Mouse (Mus musculus): ENCODE results near the gene Cdh22. TPM values are rescaled to one million over a fixed set of nuclear protein-coding genes. Genes with fewer than 3 reads are reported as not detected.

The Cdh22 gene
- polyA plus RNA-seq, 1 experiment from 2014 or later, result 0.93 TPM

DNA sequence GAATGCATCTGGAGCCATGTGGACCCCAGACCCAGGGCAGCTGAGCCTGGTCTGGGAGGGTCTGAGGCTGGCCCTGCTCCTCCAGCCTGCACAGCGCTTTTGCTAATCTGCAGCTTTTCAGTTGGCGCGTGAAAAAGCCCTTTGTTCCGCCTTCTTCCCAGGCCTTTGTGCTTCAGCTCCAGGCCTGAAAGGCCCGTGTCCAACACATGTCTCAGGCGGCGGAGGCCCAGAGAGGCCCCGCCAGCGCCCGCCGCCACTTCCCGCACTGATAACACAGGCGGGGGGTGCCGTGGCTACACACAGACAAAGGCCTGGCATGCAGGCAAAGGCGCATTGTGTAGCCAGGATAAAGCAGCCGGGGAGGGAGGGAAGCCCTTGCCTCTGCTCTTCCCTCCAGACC lies 98.6 kb downstream of the Cdh22 start:
- H3K27me3 ChIP-seq (replicated peaks; ENCODE audit: control insufficient read depth, insufficient read depth, low read length), result peaks cover 16% of the 10 kb centered on the region
- no peaks in the 10 kb centered on the region for H3K9me3 ChIP-seq (ENCODE audit: control insufficient read depth, low read length)
- 25% methylated on average over 11 of the region's 16 CpGs for WGBS
- H3K4me2 ChIP-seq (ENCODE audit: low read depth, low read length), result no peak overlapping the region
- peaks cover 5% of the 10 kb centered on the region; the same call in 1 of the 2 replicates for H3K4me1 ChIP-seq (ENCODE audit: control insufficient read depth, insufficient read depth, low read length)
- ATAC-seq (ENCODE audit: low read depth), result peak; percentile 67; the same call in 1 of the 2 replicates
- no peak overlapping the region for H3K4me3 ChIP-seq (ENCODE audit: low read depth, low read length)
- H3K27ac ChIP-seq (replicated peaks; ENCODE audit: low read depth, low read length), result no peak overlapping the region
- peak; percentile 81 for DNase-seq (ENCODE audit: low spot score)
- peak overlapping the region; percentile 48; the same call in 1 of the 2 replicates for H3K9ac ChIP-seq (ENCODE audit: low read depth, low read length)
- no peaks in the 10 kb centered on the region for H3K36me3 ChIP-seq (ENCODE audit: control insufficient read depth, insufficient read depth, low read length)

DNA sequence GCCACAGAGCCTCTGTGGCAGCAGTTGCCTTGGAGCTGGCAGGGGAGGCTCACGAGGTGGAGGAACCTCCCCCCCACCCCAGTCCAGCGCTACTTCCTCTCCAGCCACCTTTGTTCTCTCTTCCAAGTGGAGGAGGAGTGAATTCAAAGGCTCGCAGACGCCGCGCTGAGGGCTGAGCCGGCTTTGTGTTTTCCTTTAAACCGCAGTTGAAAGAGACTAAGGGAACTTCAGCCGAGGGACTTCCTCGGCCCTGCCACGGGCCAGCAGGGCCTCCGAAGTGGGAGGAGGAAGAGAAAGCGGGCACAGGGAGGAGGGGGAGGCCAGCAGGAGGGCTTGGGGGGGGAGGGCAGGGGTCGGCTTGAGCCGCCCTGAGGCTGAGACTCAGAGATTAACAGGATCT lies 101.1 kb downstream of the Cdh22 start:
- peaks cover 5% of the 10 kb centered on the region; the same call in 1 of the 2 replicates for H3K4me1 ChIP-seq (ENCODE audit: control insufficient read depth, insufficient read depth, low read length)
- WGBS, result 2% methylated on average over 14 of the region's 15 CpGs
- no peak overlapping the region for H3K4me3 ChIP-seq (ENCODE audit: low read depth, low read length)
- no peak overlapping the region for H3K27ac ChIP-seq (replicated peaks; ENCODE audit: low read depth, low read length)
- peak; percentile 53; the same call in 1 of the 2 replicates for ATAC-seq (ENCODE audit: low read depth)
- no peaks in the 10 kb centered on the region for H3K36me3 ChIP-seq (ENCODE audit: control insufficient read depth, insufficient read depth, low read length)
- H3K4me2 ChIP-seq (ENCODE audit: low read depth, low read length), result peak overlapping the region; percentile 10; the same call in 1 of the 2 replicates
- H3K9ac ChIP-seq (ENCODE audit: low read depth, low read length), result 0 out of 2 replicates have a peak overlapping the region, but pooled peaks have one; percentile 34
- peaks cover 19% of the 10 kb centered on the region for H3K27me3 ChIP-seq (replicated peaks; ENCODE audit: control insufficient read depth, insufficient read depth, low read length)
- DNase-seq (ENCODE audit: low spot score), result peak; percentile 67
- no peaks in the 10 kb centered on the region for H3K9me3 ChIP-seq (ENCODE audit: control insufficient read depth, low read length)

- Histone ChIP-seq H3K27ac (replicated peaks; ENCODE audit: low read depth, low read length) (no peak overlapping the region), H3K4me3 (ENCODE audit: low read depth, low read length) (no peak overlapping the region), H3K27me3 (replicated peaks; ENCODE audit: control insufficient read depth, insufficient read depth, low read length) (peaks cover 12% of the 10 kb centered on the region), H3K36me3 (ENCODE audit: control insufficient read depth, insufficient read depth, low read length) (no peaks in the 10 kb centered on the region), H3K4me1 (ENCODE audit: control insufficient read depth, insufficient read depth, low read length) (peaks cover 5% of the 10 kb centered on the region; the same call in 1 of the 2 replicates), H3K9ac (ENCODE audit: low read depth, low read length) (no peak overlapping the region), H3K9me3 (ENCODE audit: control insufficient read depth, low read length) (no peaks in the 10 kb centered on the region), H3K4me2 (ENCODE audit: low read depth, low read length) (no peak overlapping the region)
- ATAC-seq (ENCODE audit: low read depth) (no peak; the same call in 1 of the 2 replicates), DNase-seq (ENCODE audit: low spot score) (peak; percentile 36)
- WGBS, result 20% methylated on average over 12 of the region's 12 CpGs
Observed at GRCm38 (mm10) chr2:165131428-165131827, 103.2 kb downstream of the Cdh22 start.

GRCm38 (mm10) chr2:165129189-165129588 lies 105.5 kb downstream of the Cdh22 start:
- H3K27me3 ChIP-seq (replicated peaks; ENCODE audit: control insufficient read depth, insufficient read depth, low read length), result peaks cover 7% of the 10 kb centered on the region
- no peak overlapping the region for H3K27ac ChIP-seq (replicated peaks; ENCODE audit: low read depth, low read length)
- 0 out of 2 replicates have a peak, but pooled peaks cover 5% of the 10 kb centered on the region for H3K4me1 ChIP-seq (ENCODE audit: control insufficient read depth, insufficient read depth, low read length)
- H3K4me2 ChIP-seq (ENCODE audit: low read depth, low read length), result no peak overlapping the region
- H3K36me3 ChIP-seq (ENCODE audit: control insufficient read depth, insufficient read depth, low read length), result no peaks in the 10 kb centered on the region
- no peaks in the 10 kb centered on the region for H3K9me3 ChIP-seq (ENCODE audit: control insufficient read depth, low read length)
- no peak overlapping the region for H3K9ac ChIP-seq (ENCODE audit: low read depth, low read length)
- H3K4me3 ChIP-seq (ENCODE audit: low read depth, low read length), result no peak overlapping the region
- no peak for ATAC-seq (ENCODE audit: low read depth)
- peak; percentile 32 for DNase-seq (ENCODE audit: low spot score)
- WGBS, result 49% methylated on average over 3 of the region's 4 CpGs

DNA sequence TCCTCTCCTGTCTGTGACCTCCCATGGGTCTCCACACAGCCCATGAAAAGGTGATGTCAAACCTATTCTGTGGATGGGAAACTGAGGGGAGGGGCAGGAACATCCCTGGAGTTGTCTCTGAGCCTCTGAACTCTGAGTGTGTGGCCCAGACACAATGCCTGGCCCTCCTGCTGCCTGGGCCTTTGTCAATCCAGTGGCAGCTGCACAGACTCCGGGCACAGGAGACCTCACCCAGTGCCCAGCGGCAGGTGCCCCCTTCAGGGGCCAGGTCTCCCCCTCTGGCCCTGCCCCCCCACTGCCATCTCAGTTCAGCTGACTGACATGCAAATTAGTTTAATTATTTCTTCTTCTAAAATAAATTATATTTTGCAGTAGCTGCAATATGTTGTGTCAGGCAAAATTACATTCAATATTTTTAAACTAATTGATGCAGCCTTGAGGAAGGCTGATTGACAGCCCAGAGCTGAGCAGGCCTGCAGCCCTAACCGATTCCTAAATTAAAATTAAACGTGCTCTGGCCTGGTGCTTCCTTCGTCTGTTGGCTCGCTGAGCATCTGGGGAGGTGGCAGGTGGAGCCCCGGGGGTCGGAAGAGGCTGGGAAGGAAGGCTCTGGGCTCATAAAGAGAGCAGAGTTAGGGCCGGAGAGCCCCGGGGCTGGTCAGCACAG lies 107.6 kb downstream of the Cdh22 start:
- Histone ChIP-seq H3K36me3 (ENCODE audit: control insufficient read depth, insufficient read depth, low read length) (no peaks in the 10 kb centered on the region), H3K4me1 (ENCODE audit: control insufficient read depth, insufficient read depth, low read length) (no peaks in the 10 kb centered on the region), H3K9ac (ENCODE audit: low read depth, low read length) (no peak overlapping the region), H3K4me3 (ENCODE audit: low read depth, low read length) (no peak overlapping the region), H3K4me2 (ENCODE audit: low read depth, low read length) (no peak overlapping the region), H3K27me3 (replicated peaks; ENCODE audit: control insufficient read depth, insufficient read depth, low read length) (0 out of 2 replicates have a peak, but pooled peaks cover 7% of the 10 kb centered on the region), H3K27ac (replicated peaks; ENCODE audit: low read depth, low read length) (no peak overlapping the region), H3K9me3 (ENCODE audit: control insufficient read depth, low read length) (no peaks in the 10 kb centered on the region)
- WGBS, result 30% methylated on average over 10 of the region's 10 CpGs
- DNase-seq (ENCODE audit: low spot score) (no peak), ATAC-seq (ENCODE audit: low read depth) (no peak; the same call in 1 of the 2 replicates)

DNA sequence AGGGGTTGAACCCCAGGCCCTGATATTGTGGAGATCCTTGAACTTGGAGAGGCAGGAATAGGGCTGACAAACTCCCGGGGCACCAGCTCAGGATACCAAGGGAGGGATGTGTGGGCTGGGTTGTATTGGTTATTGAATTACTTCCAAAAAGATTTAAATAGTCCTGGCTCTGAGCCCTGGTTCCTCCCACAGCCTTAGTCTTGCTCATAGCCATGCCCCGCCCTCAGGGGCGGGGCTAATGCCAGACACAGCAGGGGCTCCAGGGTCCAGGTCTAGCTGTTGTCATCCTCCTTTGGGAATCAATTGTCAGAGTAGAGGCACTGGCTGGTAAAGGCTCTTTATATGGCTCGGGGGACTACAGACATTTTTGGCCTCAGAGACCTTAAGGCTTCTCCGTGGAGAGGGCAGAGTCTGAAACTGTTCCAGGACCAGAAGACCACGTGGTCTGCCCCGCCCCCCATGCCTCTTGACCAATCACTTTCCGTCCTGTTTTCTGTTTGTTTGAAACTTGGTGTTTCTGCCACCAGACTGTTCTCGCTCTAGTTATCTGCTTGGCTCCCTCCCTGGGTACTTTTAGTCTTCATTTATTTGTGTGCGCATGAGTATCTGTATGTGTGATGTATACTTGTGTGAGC lies 113.3 kb downstream of the Cdh22 start:
- DNase-seq (ENCODE audit: low spot score) (peak; percentile 75), ATAC-seq (ENCODE audit: low read depth) (peak; percentile 70)
- Histone ChIP-seq H3K9me3 (ENCODE audit: control insufficient read depth, low read length) (no peaks in the 10 kb centered on the region), H3K4me1 (ENCODE audit: control insufficient read depth, insufficient read depth, low read length) (peaks cover 4% of the 10 kb centered on the region; the same call in 1 of the 2 replicates), H3K27me3 (replicated peaks; ENCODE audit: control insufficient read depth, insufficient read depth, low read length) (peaks cover 19% of the 10 kb centered on the region), H3K4me2 (ENCODE audit: low read depth, low read length) (no peak overlapping the region), H3K4me3 (ENCODE audit: low read depth, low read length) (no peak overlapping the region), H3K36me3 (ENCODE audit: control insufficient read depth, insufficient read depth, low read length) (no peaks in the 10 kb centered on the region), H3K27ac (replicated peaks; ENCODE audit: low read depth, low read length) (no peak overlapping the region), H3K9ac (ENCODE audit: low read depth, low read length) (no peak overlapping the region)
- WGBS, result 31% methylated on average over 10 of the region's 10 CpGs

DNA sequence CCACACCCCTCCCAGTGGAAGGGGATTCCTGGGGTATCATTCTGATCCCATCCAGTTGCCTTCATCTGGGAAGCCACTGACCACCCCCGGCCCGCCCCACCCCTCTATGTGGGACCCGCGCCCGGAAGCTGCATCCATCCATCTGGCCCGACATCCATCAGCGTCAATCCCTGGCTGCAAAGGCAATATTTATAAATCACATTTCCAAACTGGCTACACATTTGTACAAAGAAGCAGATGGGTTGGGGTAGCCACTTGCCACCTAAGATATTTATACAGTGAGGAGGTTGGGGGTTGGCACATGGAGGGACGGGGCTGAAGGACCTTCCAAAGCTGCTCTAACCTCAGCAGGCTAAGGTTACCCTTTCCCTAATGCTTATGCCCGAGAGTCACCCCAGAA lies 113.9 kb downstream of the Cdh22 start:
- H3K27ac ChIP-seq (replicated peaks; ENCODE audit: low read depth, low read length), result no peak overlapping the region
- H3K4me3 ChIP-seq (ENCODE audit: low read depth, low read length), result no peak overlapping the region
- H3K27me3 ChIP-seq (replicated peaks; ENCODE audit: control insufficient read depth, insufficient read depth, low read length), result peaks cover 25% of the 10 kb centered on the region
- H3K4me2 ChIP-seq (ENCODE audit: low read depth, low read length), result no peak overlapping the region
- no peak for DNase-seq (ENCODE audit: low spot score)
- WGBS, result 65% methylated on average over 9 of the region's 9 CpGs
- peaks cover 4% of the 10 kb centered on the region; the same call in 1 of the 2 replicates for H3K4me1 ChIP-seq (ENCODE audit: control insufficient read depth, insufficient read depth, low read length)
- H3K36me3 ChIP-seq (ENCODE audit: control insufficient read depth, insufficient read depth, low read length), result no peaks in the 10 kb centered on the region
- H3K9me3 ChIP-seq (ENCODE audit: control insufficient read depth, low read length), result no peaks in the 10 kb centered on the region
- ATAC-seq (ENCODE audit: low read depth), result no peak
- no peak overlapping the region for H3K9ac ChIP-seq (ENCODE audit: low read depth, low read length)

GRCm38 (mm10) chr2:165113733-165114132 lies 120.9 kb downstream of the Cdh22 start:
- no peaks in the 10 kb centered on the region for H3K36me3 ChIP-seq (ENCODE audit: control insufficient read depth, insufficient read depth, low read length)
- peaks cover 94% of the 10 kb centered on the region for H3K27me3 ChIP-seq (replicated peaks; ENCODE audit: control insufficient read depth, insufficient read depth, low read length)
- 23% methylated on average over 11 of the region's 11 CpGs for WGBS
- H3K27ac ChIP-seq (replicated peaks; ENCODE audit: low read depth, low read length), result no peak overlapping the region
- no peak overlapping the region for H3K4me3 ChIP-seq (ENCODE audit: low read depth, low read length)
- no peak overlapping the region for H3K9ac ChIP-seq (ENCODE audit: low read depth, low read length)
- H3K4me2 ChIP-seq (ENCODE audit: low read depth, low read length), result no peak overlapping the region
- no peaks in the 10 kb centered on the region for H3K4me1 ChIP-seq (ENCODE audit: control insufficient read depth, insufficient read depth, low read length)
- peak; percentile 72 for ATAC-seq (ENCODE audit: low read depth)
- H3K9me3 ChIP-seq (ENCODE audit: control insufficient read depth, low read length), result no peaks in the 10 kb centered on the region
- DNase-seq (ENCODE audit: low spot score), result peak; percentile 60

Data from embryonic facial prominence, embryonic 14.5 days (tissue).